Mouse (Mus musculus): ENCODE results near the gene Mex3b.

- TF ChIP-seq POLR2A (IDR thresholded peaks at IDR 0.05; ENCODE audit: borderline replicate concordance, low read depth, low read length), result no peak
- no peak for TF ChIP-seq CTCF (IDR thresholded peaks at IDR 0.05; ENCODE audit: low read depth, low read length)
Measured at GRCm38 (mm10) chr7:82858611-82859010, 8.5 kb upstream of the Mex3b start.
